Mouse (Mus musculus) G1E (cell line): ENCODE measurements around the gene Srsf6.

ENCODE experiments used
- CTCF ChIP-seq: IDR thresholded peaks from 2 replicates; pipeline ENCODE4 v1.5.1; 2012; ENCODE audit warnings: low read depth, low read length, inconsistent platforms, mixed read lengths
- GATA1 ChIP-seq: IDR thresholded peaks from 2 replicates; pipeline ENCODE4 v1.6.1; 2012; ENCODE audit warnings: borderline replicate concordance, low read length, inconsistent platforms, mixed read lengths
- GATA2 ChIP-seq: IDR thresholded peaks from 2 replicates; pipeline ENCODE4 v1.6.1; 2012; ENCODE audit warnings: low read depth, low read length, inconsistent platforms, borderline replicate concordance
- POLR2AphosphoS5 ChIP-seq: IDR thresholded peaks from 2 replicates; pipeline ENCODE4 v1.6.1; 2012; ENCODE audit warnings: low read depth, low read length, inconsistent platforms; ENCODE audit not compliant: insufficient replicate concordance
- TAL1 ChIP-seq: conservative IDR thresholded peaks from 2 replicates; pipeline ENCODE4 v1.6.1; 2012; ENCODE audit warnings: low read depth, low read length, inconsistent platforms, mixed read lengths

- no peak for TF ChIP-seq CTCF
- no peak for TF ChIP-seq GATA2
- TF ChIP-seq GATA1, result no peak
- no peak for TF ChIP-seq TAL1
- TF ChIP-seq POLR2AphosphoS5, result no peak
Measured at GRCm38 (mm10) chr2:162922834-162923233, 8.5 kb upstream of the Srsf6 start.
